16 mouse cellular contexts compared by ENCODE assay signal in the genomic region with DNA sequence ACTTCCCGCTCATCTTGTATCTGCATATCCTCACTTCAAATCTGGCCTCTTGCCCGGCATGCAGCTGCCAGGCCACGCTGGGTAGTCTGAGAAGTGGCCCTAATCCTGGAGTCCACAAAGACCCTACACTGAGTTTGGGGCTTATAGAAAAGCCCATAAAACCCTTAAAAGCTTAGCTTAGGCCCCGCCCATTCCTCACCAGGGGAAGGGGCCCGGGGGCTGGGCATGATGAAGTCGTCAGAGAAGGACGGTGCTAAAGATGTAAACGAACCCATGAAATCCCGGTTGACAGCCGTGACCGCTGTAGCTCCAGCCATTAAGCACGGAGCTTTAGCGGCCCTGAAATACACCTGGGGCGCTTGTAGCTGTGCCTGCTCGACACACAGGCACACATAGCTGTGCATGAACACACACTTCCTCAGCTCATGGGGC. TPM values are rescaled to one million over a fixed set of nuclear protein-coding genes. Genes with fewer than 3 reads are reported as not detected.
DNase-seq lines count a peak whose midpoint lies in the region; ATAC-seq and TF ChIP-seq lines count a peak whose summit lies in the region.
"Had no signal": no experiment of that assay in that cellular context is flagged by ENCODE, and none has a peak within 500 bp of the region (broad histone marks: within the 10 kb centered on the region; RNA-seq: fewer than 3 reads in every experiment).

No protein-coding gene starts in this region.

- H3K4me3 ChIP-seq in forebrain, embryonic 14.5 days (ENCODE audit: low read depth, low read length), result no peak overlapping the region
- H3K4me3 ChIP-seq in forebrain, embryonic 11.5 days (ENCODE audit: low read depth, low read length), result no peak overlapping the region
- H3K4me3 ChIP-seq in embryonic facial prominence, embryonic 15.5 days (replicated peaks), result no peak overlapping the region
- H3K4me3 ChIP-seq: forebrain, embryonic 15.5 days; heart, embryonic 15.5 days had no signal

- no peak for ATAC-seq in forebrain, embryonic 14.5 days
- no peak; the same call in 1 of the 2 replicates for ATAC-seq in forebrain, embryonic 11.5 days (replicated peaks; ENCODE audit: low FRiP score)
- ATAC-seq in embryonic facial prominence, embryonic 15.5 days (ENCODE audit: insufficient number of reproducible peaks, low FRiP score, low TSS enrichment, low read depth), result peak; percentile 31; the same call in 1 of the 2 replicates
- ATAC-seq: forebrain, embryonic 15.5 days; intestine, postnatal 0 days had no signal

- H3K27ac ChIP-seq in forebrain, embryonic 14.5 days (ENCODE audit: low read depth, low read length), result no peak overlapping the region
- no peak overlapping the region for H3K27ac ChIP-seq in forebrain, embryonic 11.5 days (ENCODE audit: low read depth, low read length)
- H3K27ac ChIP-seq in embryonic facial prominence, embryonic 15.5 days (replicated peaks), result no peak overlapping the region
- H3K27ac ChIP-seq: forebrain, embryonic 15.5 days; heart, embryonic 15.5 days had no signal

- H3K4me2 ChIP-seq in forebrain, embryonic 14.5 days (ENCODE audit: low read length), result no peak overlapping the region
- no peak overlapping the region for H3K4me2 ChIP-seq in forebrain, embryonic 11.5 days (ENCODE audit: low read depth, low read length, severe bottlenecking)
- no peak overlapping the region for H3K4me2 ChIP-seq in embryonic facial prominence, embryonic 15.5 days (replicated peaks)
- H3K4me2 ChIP-seq: forebrain, embryonic 15.5 days; heart, embryonic 15.5 days had no signal

- H3K36me3 ChIP-seq in forebrain, embryonic 14.5 days (ENCODE audit: control insufficient read depth, insufficient read depth, low read length), result no peaks in the 10 kb centered on the region
- H3K36me3 ChIP-seq in forebrain, embryonic 11.5 days (ENCODE audit: control insufficient read depth, insufficient read depth, low read length), result no peaks in the 10 kb centered on the region
- no peaks in the 10 kb centered on the region for H3K36me3 ChIP-seq in embryonic facial prominence, embryonic 15.5 days
- H3K36me3 ChIP-seq: forebrain, embryonic 15.5 days; G1E; heart, embryonic 15.5 days had no signal

- H3K9me3 ChIP-seq in forebrain, embryonic 14.5 days (replicated peaks; ENCODE audit: control insufficient read depth, low read length), result no peaks in the 10 kb centered on the region
- no peaks in the 10 kb centered on the region for H3K9me3 ChIP-seq in forebrain, embryonic 11.5 days (ENCODE audit: control insufficient read depth, low read length)
- no peaks in the 10 kb centered on the region for H3K9me3 ChIP-seq in embryonic facial prominence, embryonic 15.5 days (replicated peaks)
- H3K9me3 ChIP-seq: forebrain, embryonic 15.5 days; G1E; heart, embryonic 15.5 days had no signal

- no peak for TF ChIP-seq CTCF in brain, embryonic 14.5 days (IDR thresholded peaks at IDR 0.05; ENCODE audit: borderline replicate concordance, extremely low read depth, insufficient read depth, insufficient read length)

- peak; percentile 46 for DNase-seq in forebrain, embryonic 14.5 days (ENCODE audit: low spot score)
- no peak for DNase-seq in forebrain, embryonic 11.5 days (ENCODE audit: low spot score)
- DNase-seq in brain, embryonic 14.5 days (ENCODE audit: low read depth), result peak; percentile 83
- peak; percentile 36 for DNase-seq in mesoderm, embryonic 11.5 days (ENCODE audit: low read depth, low spot score)
- DNase-seq in layer of hippocampus, adult 11-12 months (ENCODE audit: low spot score), result no peak
- DNase-seq in kidney, adult 9 months, result no peak
- no peak for DNase-seq in thymus, postnatal 25 days
- DNase-seq: B cell, adult 2 months; cerebellum, postnatal 25 days; right cerebral cortex, adult 18-20 months had no signal

- 0 out of 2 replicates have a peak, but pooled peaks cover 2% of the 10 kb centered on the region for H3K27me3 ChIP-seq in forebrain, embryonic 14.5 days (replicated peaks; ENCODE audit: control insufficient read depth, insufficient read depth, low read length)
- no peaks in the 10 kb centered on the region; the same call in 1 of the 2 replicates for H3K27me3 ChIP-seq in forebrain, embryonic 11.5 days (ENCODE audit: control insufficient read depth, insufficient read depth, low read length)
- H3K27me3 ChIP-seq in embryonic facial prominence, embryonic 15.5 days, result peaks cover 73% of the 10 kb centered on the region

- H3K9ac ChIP-seq in forebrain, embryonic 14.5 days (ENCODE audit: low read length), result no peak overlapping the region
- H3K9ac ChIP-seq in forebrain, embryonic 11.5 days (ENCODE audit: low read length), result no peak overlapping the region
- no peak overlapping the region for H3K9ac ChIP-seq in embryonic facial prominence, embryonic 15.5 days
- H3K9ac ChIP-seq: forebrain, embryonic 15.5 days; heart, embryonic 15.5 days had no signal

- 9% methylated on average over 15 of the region's 15 CpGs for WGBS in forebrain, embryonic 14.5 days
- 19% methylated on average over 15 of the region's 15 CpGs for WGBS in forebrain, embryonic 11.5 days
- WGBS in embryonic facial prominence, embryonic 15.5 days, result 10% methylated on average over 15 of the region's 15 CpGs

- peaks cover 20% of the 10 kb centered on the region for H3K4me1 ChIP-seq in forebrain, embryonic 14.5 days (ENCODE audit: control insufficient read depth, insufficient read depth, low read length)
- peaks cover 12% of the 10 kb centered on the region; the same call in 1 of the 2 replicates for H3K4me1 ChIP-seq in forebrain, embryonic 11.5 days (replicated peaks; ENCODE audit: control insufficient read depth, insufficient read depth, low read length)
- H3K4me1 ChIP-seq in embryonic facial prominence, embryonic 15.5 days, result peaks cover 31% of the 10 kb centered on the region; the same call in 1 of the 2 replicates

- no peak for TF ChIP-seq POLR2A in brain, embryonic 14.5 days (IDR thresholded peaks at IDR 0.05; ENCODE audit: borderline replicate concordance, extremely low read depth, insufficient read depth, insufficient read length, poor library complexity, severe bottlenecking)

RNA-seq across cellular contexts. Expression of a gene that starts 8.4 kb away (rescaled TPM):
- polyA plus RNA-seq in forebrain, embryonic 14.5 days (2014; fragmentation: Nextera tagmentation; extraction: Ambion mirVana), result 1.9 and 3.1 TPM in 2 replicates
- polyA plus RNA-seq in forebrain, embryonic 11.5 days (2014; fragmentation: Nextera tagmentation; extraction: Ambion mirVana), result 0.72 and 0.77 TPM in 2 replicates
- 28.5 and 33.9 TPM in 2 replicates for polyA plus RNA-seq in brain, embryonic 14.5 days (2012; rRNA removed)
- 1.1 and 2.0 TPM in 2 replicates for polyA plus RNA-seq in embryonic facial prominence, embryonic 15.5 days (2015; fragmentation: Nextera tagmentation; extraction: Ambion mirVana)
- polyA plus RNA-seq: G1E; lung, embryonic 16.5 days had no signal

Comparison
In these comparisons a context has a peak if more than half of its experiments do, and no peak if none do; other contexts are left out.
1. DNase-seq: peak in forebrain, embryonic 14.5 days (single experiment), brain, embryonic 14.5 days (single experiment) and mesoderm, embryonic 11.5 days (single experiment); none in forebrain, embryonic 11.5 days (single experiment), layer of hippocampus, adult 11-12 months (single experiment), kidney, adult 9 months (single experiment) and thymus, postnatal 25 days (single experiment).